Mouse (Mus musculus): ENCODE results near the gene Kcne3.

GRCm38 (mm10) chr7:100215976-100216375, 39.7 kb downstream of the Kcne3 start:
- no peak for TF ChIP-seq CTCF (conservative IDR thresholded peaks at IDR 0.05; ENCODE audit: low read length)
- no peak for TF ChIP-seq POU5F1 (IDR thresholded peaks at IDR 0.05; ENCODE audit: borderline replicate concordance, low read length)
- no peak for TF ChIP-seq NANOG (IDR thresholded peaks at IDR 0.05; ENCODE audit: borderline replicate concordance, low read length)

All from E14TG2a.4 (cell line).